8 mouse cellular contexts compared by ENCODE assay signal in genomic region chr4:120405806-120406638, GRCm38 (mm10). TPM values are rescaled to one million over a fixed set of nuclear protein-coding genes. Genes with fewer than 3 reads are reported as not detected.
DNase-seq lines count a peak whose midpoint lies in the region; ATAC-seq and TF ChIP-seq lines count a peak whose summit lies in the region.

No protein-coding gene starts in this region.

- DNase-seq in heart, adult 11 months = peak; percentile 87
- no peak for DNase-seq in heart, postnatal 14 days
- no peak for DNase-seq in forebrain, embryonic 10.5 days (ENCODE audit: extremely low spot score, low spot score)
- peak; percentile 58 for DNase-seq in midbrain, postnatal 0 days (ENCODE audit: low spot score)
- no peak for DNase-seq in spleen, postnatal 14 days (ENCODE audit: low spot score in 2 of 2)
- DNase-seq in left cerebral cortex, adult 18-20 months (ENCODE audit: low spot score in 2 of 2) = no peak

- peak overlapping the region; percentile 76 for H3K4me2 ChIP-seq in intestine, postnatal 0 days (replicated peaks; ENCODE audit: low read depth)
- peak overlapping the region; percentile 60 for H3K4me2 ChIP-seq in midbrain, postnatal 0 days (ENCODE audit: low read depth, low read length, poor library complexity, severe bottlenecking)

- no peak for TF ChIP-seq EP300 in ES-Bruce4 (IDR thresholded peaks at IDR 0.05; ENCODE audit: insufficient read depth, low read depth, low read length)

- peak overlapping the region; percentile 99 for H3K9ac ChIP-seq in ES-Bruce4 (ENCODE audit: low read depth, poor library complexity, severe bottlenecking)
- H3K9ac ChIP-seq in intestine, postnatal 0 days (ENCODE audit: low read depth, low read length) = peak overlapping the region; percentile 99
- H3K9ac ChIP-seq in midbrain, postnatal 0 days (replicated peaks; ENCODE audit: low read length, poor library complexity, severe bottlenecking) = peak overlapping the region; percentile 98

- H3K9me3 ChIP-seq in ES-Bruce4 (replicated peaks; ENCODE audit: control insufficient read depth, insufficient read depth, low read length, poor library complexity, severe bottlenecking) = no peaks in the 10 kb centered on the region
- H3K9me3 ChIP-seq in forebrain, embryonic 10.5 days = no peaks in the 10 kb centered on the region
- H3K9me3 ChIP-seq in intestine, postnatal 0 days (ENCODE audit: control insufficient read depth) = no peaks in the 10 kb centered on the region
- H3K9me3 ChIP-seq in midbrain, postnatal 0 days (ENCODE audit: low read length) = no peaks in the 10 kb centered on the region

- 0 out of 2 replicates have a peak, but pooled peaks have one; percentile 16 for ATAC-seq in intestine, postnatal 0 days
- ATAC-seq in midbrain, postnatal 0 days (ENCODE audit: low FRiP score) = no peak; the same call in 1 of the 2 replicates

- no peaks in the 10 kb centered on the region for H3K36me3 ChIP-seq in ES-Bruce4 (ENCODE audit: control insufficient read depth, insufficient read depth, low read length, poor library complexity, severe bottlenecking)
- H3K36me3 ChIP-seq in forebrain, embryonic 10.5 days (replicated peaks) = no peaks in the 10 kb centered on the region
- H3K36me3 ChIP-seq in intestine, postnatal 0 days (ENCODE audit: control insufficient read depth, insufficient read depth) = no peaks in the 10 kb centered on the region
- H3K36me3 ChIP-seq in midbrain, postnatal 0 days (ENCODE audit: insufficient read depth, low read length) = no peaks in the 10 kb centered on the region

- intact Hi-C loops in heart, postnatal 14 days (cut with DNase I) = loop anchor here (5.0 kb wide), 1 partner anchor 36 kb away; no protein-coding TSS in a partner anchor

- WGBS in forebrain, embryonic 10.5 days = 8% methylated on average over 25 of the region's 25 CpGs
- WGBS in intestine, postnatal 0 days = 6% methylated on average over 25 of the region's 25 CpGs
- WGBS in midbrain, postnatal 0 days = 1% methylated on average over 25 of the region's 25 CpGs

- H3K4me1 ChIP-seq in ES-Bruce4 (ENCODE audit: control insufficient read depth, insufficient read depth, low read length) = no peaks in the 10 kb centered on the region
- H3K4me1 ChIP-seq in forebrain, embryonic 10.5 days = peaks cover 26% of the 10 kb centered on the region
- H3K4me1 ChIP-seq in intestine, postnatal 0 days (replicated peaks; ENCODE audit: control insufficient read depth, insufficient read depth, low read length) = 0 out of 2 replicates have a peak, but pooled peaks cover 3% of the 10 kb centered on the region
- 0 out of 2 replicates have a peak, but pooled peaks cover 5% of the 10 kb centered on the region for H3K4me1 ChIP-seq in midbrain, postnatal 0 days (ENCODE audit: insufficient read depth, low read length)

- no peak for TF ChIP-seq CTCF in ES-Bruce4 (IDR thresholded peaks at IDR 0.05; ENCODE audit: low read depth, low read length)
- no peak for TF ChIP-seq CTCF in intestine, postnatal 0 days (IDR thresholded peaks at IDR 0.05; ENCODE audit: low read depth)
- TF ChIP-seq CTCF in midbrain, postnatal 0 days (IDR thresholded peaks at IDR 0.05) = no peak

- no peak for TF ChIP-seq POLR2A in ES-Bruce4 (IDR thresholded peaks at IDR 0.05; ENCODE audit: insufficient read depth, low read length)

- no peaks in the 10 kb centered on the region for H3K27me3 ChIP-seq in ES-Bruce4 (ENCODE audit: control insufficient read depth, insufficient read depth, low read length, poor library complexity, severe bottlenecking)
- peaks cover 28% of the 10 kb centered on the region for H3K27me3 ChIP-seq in forebrain, embryonic 10.5 days (ENCODE audit: poor library complexity, severe bottlenecking)
- no peaks in the 10 kb centered on the region for H3K27me3 ChIP-seq in intestine, postnatal 0 days (replicated peaks; ENCODE audit: control insufficient read depth, insufficient read depth, low read length)
- no peaks in the 10 kb centered on the region for H3K27me3 ChIP-seq in midbrain, postnatal 0 days (ENCODE audit: insufficient read depth, low read length)

- no peak overlapping the region; the same call in 1 of the 2 replicates for H3K27ac ChIP-seq in ES-Bruce4 (ENCODE audit: insufficient read depth, low read length)
- H3K27ac ChIP-seq in forebrain, embryonic 10.5 days = peak overlapping the region; percentile 98
- peak overlapping the region; percentile 94 for H3K27ac ChIP-seq in intestine, postnatal 0 days (ENCODE audit: low read depth, low read length)
- H3K27ac ChIP-seq in midbrain, postnatal 0 days (ENCODE audit: low read depth, low read length) = peak overlapping the region; percentile 91

- peak overlapping the region; percentile 81 for H3K4me3 ChIP-seq in ES-Bruce4 (ENCODE audit: low read depth, low read length)
- peak overlapping the region; percentile 98 for H3K4me3 ChIP-seq in forebrain, embryonic 10.5 days
- peak overlapping the region; percentile 98 for H3K4me3 ChIP-seq in intestine, postnatal 0 days (ENCODE audit: low read depth, low read length)
- peak overlapping the region; percentile 99 for H3K4me3 ChIP-seq in midbrain, postnatal 0 days (ENCODE audit: low read depth, low read length)

RNA-seq across cellular contexts. Expression of gene Scmh1, which starts 0.9 kb away (rescaled TPM):
- 10 to 100 TPM; 54.0 to 61.7 TPM for total RNA-seq in heart, postnatal 14 days (2021)
- 40.3 and 42.5 TPM in 2 replicates for polyA plus RNA-seq in ES-Bruce4 (2011; ENCODE audit: insufficient read depth, insufficient read length, low read depth, missing spikeins)
- 31.0 and 31.4 TPM in 2 replicates for polyA plus RNA-seq in forebrain, embryonic 10.5 days (2016; fragmentation: Nextera tagmentation; extraction: Ambion mirVana)
- 19.8 and 21.8 TPM in 2 replicates for polyA plus RNA-seq in intestine, postnatal 0 days (2015; fragmentation: Nextera tagmentation; extraction: Ambion mirVana)
- total RNA-seq in midbrain, postnatal 0 days (2014; rRNA removed) = 53.6 and 57.3 TPM in 2 replicates
- 66.8 TPM in 2 replicates for polyA plus RNA-seq in midbrain, postnatal 0 days (2015; fragmentation: Nextera tagmentation; extraction: Ambion mirVana)
- 10 to 100 TPM; 78.5 to 84.3 TPM for total RNA-seq in left cerebral cortex, adult 18-20 months (2021)

Comparison
In these comparisons a context has a peak if more than half of its experiments do, and no peak if none do; other contexts are left out.
1. DNase-seq: peak in heart, adult 11 months (single experiment) and midbrain, postnatal 0 days (single experiment); none in heart, postnatal 14 days (0 of 2), forebrain, embryonic 10.5 days (single experiment), spleen, postnatal 14 days (0 of 2) and left cerebral cortex, adult 18-20 months (0 of 2).
2. Peak in every context shown above with its lines, with median percentiles within 50 percentile points of each other: H3K4me3 ChIP-seq and H3K9ac ChIP-seq.